ENCODE assay signal across 8 mouse cellular contexts in genomic region chr15:27595560-27595959, GRCm38 (mm10). TPM values are rescaled to one million over a fixed set of nuclear protein-coding genes. Genes with fewer than 3 reads are reported as not detected.
DNase-seq lines count a peak whose midpoint lies in the region; ATAC-seq and TF ChIP-seq lines count a peak whose summit lies in the region.

No protein-coding gene starts in this region.

- H3K9me3 ChIP-seq in forebrain, embryonic 12.5 days, result no peaks in the 10 kb centered on the region
- no peaks in the 10 kb centered on the region for H3K9me3 ChIP-seq in forebrain, embryonic 15.5 days
- no peaks in the 10 kb centered on the region for H3K9me3 ChIP-seq in midbrain, embryonic 12.5 days
- no peaks in the 10 kb centered on the region for H3K9me3 ChIP-seq in midbrain, embryonic 16.5 days (replicated peaks; ENCODE audit: control insufficient read depth, low read length, poor library complexity, severe bottlenecking)
- H3K9me3 ChIP-seq in forebrain, embryonic 14.5 days (replicated peaks; ENCODE audit: control insufficient read depth, low read length), result no peaks in the 10 kb centered on the region

- H3K36me3 ChIP-seq in forebrain, embryonic 12.5 days (replicated peaks), result peaks cover 34% of the 10 kb centered on the region
- peaks cover 27% of the 10 kb centered on the region for H3K36me3 ChIP-seq in forebrain, embryonic 15.5 days
- peaks cover 33% of the 10 kb centered on the region for H3K36me3 ChIP-seq in midbrain, embryonic 12.5 days
- H3K36me3 ChIP-seq in midbrain, embryonic 16.5 days (ENCODE audit: control insufficient read depth, insufficient read depth, low read length), result no peaks in the 10 kb centered on the region; the same call in 1 of the 2 replicates
- peaks cover 51% of the 10 kb centered on the region for H3K36me3 ChIP-seq in forebrain, embryonic 14.5 days (ENCODE audit: control insufficient read depth, insufficient read depth, low read length)
- H3K36me3 ChIP-seq in small intestine, adult 2 months (ENCODE audit: control insufficient read depth, insufficient read depth, low read length), result peaks cover 57% of the 10 kb centered on the region

- H3K9ac ChIP-seq in forebrain, embryonic 12.5 days, result no peak overlapping the region
- H3K9ac ChIP-seq in forebrain, embryonic 15.5 days (replicated peaks), result no peak overlapping the region
- no peak overlapping the region for H3K9ac ChIP-seq in midbrain, embryonic 12.5 days (replicated peaks)
- H3K9ac ChIP-seq in midbrain, embryonic 16.5 days (ENCODE audit: low read depth, low read length), result no peak overlapping the region
- H3K9ac ChIP-seq in forebrain, embryonic 14.5 days (ENCODE audit: low read length), result no peak overlapping the region

- H3K4me3 ChIP-seq in forebrain, embryonic 12.5 days (replicated peaks), result no peak overlapping the region
- no peak overlapping the region for H3K4me3 ChIP-seq in forebrain, embryonic 15.5 days
- no peak overlapping the region for H3K4me3 ChIP-seq in midbrain, embryonic 12.5 days
- no peak overlapping the region for H3K4me3 ChIP-seq in midbrain, embryonic 16.5 days (ENCODE audit: low read depth, low read length)
- no peak overlapping the region for H3K4me3 ChIP-seq in forebrain, embryonic 14.5 days (ENCODE audit: low read depth, low read length)
- no peak overlapping the region for H3K4me3 ChIP-seq in small intestine, adult 2 months (ENCODE audit: low read depth, low read length)

- 33% methylated on average over 8 of the region's 8 CpGs for WGBS in forebrain, embryonic 12.5 days
- WGBS in forebrain, embryonic 15.5 days, result 38% methylated on average over 8 of the region's 8 CpGs
- WGBS in midbrain, embryonic 12.5 days, result 42% methylated on average over 8 of the region's 8 CpGs
- 42% methylated on average over 8 of the region's 8 CpGs for WGBS in midbrain, embryonic 16.5 days
- WGBS in forebrain, embryonic 14.5 days, result 48% methylated on average over 8 of the region's 8 CpGs
- 72% methylated on average over 8 of the region's 8 CpGs for WGBS in small intestine, adult 2 months

- TF ChIP-seq CTCF in small intestine, adult 2 months (IDR thresholded peaks at IDR 0.05; ENCODE audit: extremely low read depth, insufficient read length, insufficient replicate concordance, low read depth, low read length), result no peak

- ATAC-seq in forebrain, embryonic 12.5 days (ENCODE audit: low FRiP score), result no peak
- no peak for ATAC-seq in forebrain, embryonic 15.5 days (replicated peaks)
- no peak for ATAC-seq in midbrain, embryonic 12.5 days (ENCODE audit: low FRiP score, low read depth)
- ATAC-seq in midbrain, embryonic 16.5 days, result no peak
- ATAC-seq in forebrain, embryonic 14.5 days, result 0 out of 2 replicates have a peak, but pooled peaks have one; percentile 30

- peak overlapping the region; percentile 67; the same call in 1 of the 2 replicates for H3K27ac ChIP-seq in forebrain, embryonic 12.5 days
- H3K27ac ChIP-seq in forebrain, embryonic 15.5 days (replicated peaks), result no peak overlapping the region
- H3K27ac ChIP-seq in midbrain, embryonic 12.5 days (replicated peaks), result peak overlapping the region; percentile 52
- H3K27ac ChIP-seq in midbrain, embryonic 16.5 days (ENCODE audit: low read length), result no peak overlapping the region
- no peak overlapping the region for H3K27ac ChIP-seq in forebrain, embryonic 14.5 days (ENCODE audit: low read depth, low read length)
- H3K27ac ChIP-seq in small intestine, adult 2 months (ENCODE audit: insufficient read depth, low read depth, low read length), result peak overlapping the region; percentile 78

- DNase-seq in forebrain, embryonic 14.5 days (ENCODE audit: low spot score), result no peak
- no peak for DNase-seq in testis, postnatal 14 days (ENCODE audit: low spot score)
- DNase-seq in yolk sac, embryonic 10.5 days (ENCODE audit: low spot score), result no peak

- TF ChIP-seq POLR2A in small intestine, adult 2 months (IDR thresholded peaks at IDR 0.05; ENCODE audit: low read depth, low read length), result no peak

- H3K4me2 ChIP-seq in forebrain, embryonic 12.5 days, result no peak overlapping the region
- H3K4me2 ChIP-seq in forebrain, embryonic 15.5 days (replicated peaks), result no peak overlapping the region
- H3K4me2 ChIP-seq in midbrain, embryonic 12.5 days (replicated peaks), result no peak overlapping the region
- no peak overlapping the region for H3K4me2 ChIP-seq in midbrain, embryonic 16.5 days (ENCODE audit: low read length)
- H3K4me2 ChIP-seq in forebrain, embryonic 14.5 days (ENCODE audit: low read length), result no peak overlapping the region

- H3K27me3 ChIP-seq in forebrain, embryonic 12.5 days, result no peaks in the 10 kb centered on the region
- H3K27me3 ChIP-seq in forebrain, embryonic 15.5 days, result no peaks in the 10 kb centered on the region
- no peaks in the 10 kb centered on the region for H3K27me3 ChIP-seq in midbrain, embryonic 12.5 days
- H3K27me3 ChIP-seq in midbrain, embryonic 16.5 days (ENCODE audit: control insufficient read depth, insufficient read depth, low read depth, low read length), result no peaks in the 10 kb centered on the region
- no peaks in the 10 kb centered on the region for H3K27me3 ChIP-seq in forebrain, embryonic 14.5 days (replicated peaks; ENCODE audit: control insufficient read depth, insufficient read depth, low read length)
- H3K27me3 ChIP-seq in small intestine, adult 2 months (ENCODE audit: control insufficient read depth, insufficient read depth, low read length), result no peaks in the 10 kb centered on the region

- peaks cover 15% of the 10 kb centered on the region for H3K4me1 ChIP-seq in forebrain, embryonic 12.5 days
- 0 out of 2 replicates have a peak, but pooled peaks cover 4% of the 10 kb centered on the region for H3K4me1 ChIP-seq in forebrain, embryonic 15.5 days
- H3K4me1 ChIP-seq in midbrain, embryonic 12.5 days, result peaks cover 12% of the 10 kb centered on the region
- no peaks in the 10 kb centered on the region for H3K4me1 ChIP-seq in midbrain, embryonic 16.5 days (ENCODE audit: control insufficient read depth, insufficient read depth, low read length)
- no peaks in the 10 kb centered on the region for H3K4me1 ChIP-seq in forebrain, embryonic 14.5 days (ENCODE audit: control insufficient read depth, insufficient read depth, low read length)
- H3K4me1 ChIP-seq in small intestine, adult 2 months (ENCODE audit: control insufficient read depth, insufficient read depth, insufficient read length, low read length), result peaks cover 5% of the 10 kb centered on the region

RNA-seq across cellular contexts. Expression of gene Otulin, which starts 34.9 kb away (rescaled TPM):
- 32.5 and 32.7 TPM in 2 replicates for polyA plus RNA-seq in forebrain, embryonic 12.5 days (2016; fragmentation: Nextera tagmentation; extraction: Ambion mirVana)
- 28.6 and 30.7 TPM in 2 replicates for polyA plus RNA-seq in forebrain, embryonic 15.5 days (2015; fragmentation: Nextera tagmentation; extraction: Ambion mirVana)
- polyA plus RNA-seq in midbrain, embryonic 12.5 days (2016; fragmentation: Nextera tagmentation; extraction: Ambion mirVana), result 29.0 and 30.4 TPM in 2 replicates
- 20.7 and 21.6 TPM in 2 replicates for polyA plus RNA-seq in midbrain, embryonic 16.5 days (2015; fragmentation: Nextera tagmentation; extraction: Ambion mirVana)
- polyA plus RNA-seq in forebrain, embryonic 14.5 days (2014; fragmentation: Nextera tagmentation; extraction: Ambion mirVana), result 35.0 and 36.0 TPM in 2 replicates
- polyA plus RNA-seq in small intestine, adult 2 months (2012; rRNA removed), result 14.4 and 31.8 TPM in 2 replicates

Comparison
In these comparisons a context has a peak if more than half of its experiments do, and no peak if none do; other contexts are left out.
1. H3K27ac ChIP-seq: peak in forebrain, embryonic 12.5 days (single experiment), midbrain, embryonic 12.5 days (single experiment) and small intestine, adult 2 months (single experiment); none in forebrain, embryonic 15.5 days (single experiment), midbrain, embryonic 16.5 days (single experiment) and forebrain, embryonic 14.5 days (single experiment).